Comparison of ENCODE assay signal across 8 mouse cellular contexts in genomic region chr17:73263077-73263501, GRCm38 (mm10).
DNase-seq lines count a peak whose midpoint lies in the region; ATAC-seq and TF ChIP-seq lines count a peak whose summit lies in the region.
"Had no signal": no experiment of that assay in that cellular context is flagged by ENCODE, and none has a peak within 500 bp of the region (broad histone marks: within the 10 kb centered on the region; RNA-seq: fewer than 3 reads in every experiment).

No protein-coding gene starts in this region.

- no peaks in the 10 kb centered on the region for H3K27me3 ChIP-seq in stomach, embryonic 16.5 days (ENCODE audit: control insufficient read depth, insufficient read depth, low read length)
- no peaks in the 10 kb centered on the region for H3K27me3 ChIP-seq in forebrain, embryonic 10.5 days (ENCODE audit: poor library complexity, severe bottlenecking)
- H3K27me3 ChIP-seq: embryonic facial prominence, embryonic 15.5 days had no signal

- H3K4me2 ChIP-seq in stomach, embryonic 16.5 days (ENCODE audit: low read depth, low read length) = no peak overlapping the region
- H3K4me2 ChIP-seq: embryonic facial prominence, embryonic 15.5 days had no signal

- TF ChIP-seq CTCF in left cerebral cortex, adult 2 months (IDR thresholded peaks at IDR 0.05) = no peak

- peak; percentile 62; the same call in 1 of the 2 replicates for ATAC-seq in stomach, embryonic 16.5 days (ENCODE audit: insufficient read depth, low FRiP score)

- peak; percentile 47 for DNase-seq in urinary bladder, postnatal 14 days (ENCODE audit: low spot score)
- DNase-seq in urinary bladder, adult 2 months (ENCODE audit: low spot score) = no peak
- peak; percentile 85 for DNase-seq in adrenal gland, postnatal 25 days
- peak; percentile 82 for DNase-seq in left cerebral cortex, adult 2 months (ENCODE audit: extremely low spot score in 1 of 2, low spot score in 2 of 2)
- DNase-seq in kidney, adult 8-10 months = no peak
- DNase-seq in forebrain, embryonic 10.5 days (ENCODE audit: extremely low spot score, low spot score) = no peak

- intact Hi-C loops in left cerebral cortex, adult 2 months (cut with DNase I) = no loop called here

- H3K4me3 ChIP-seq in left cerebral cortex, adult 2 months = no peak overlapping the region
- no peak overlapping the region for H3K4me3 ChIP-seq in stomach, embryonic 16.5 days (replicated peaks; ENCODE audit: low read length)
- H3K4me3 ChIP-seq in forebrain, embryonic 10.5 days = no peak overlapping the region
- H3K4me3 ChIP-seq: embryonic facial prominence, embryonic 15.5 days had no signal

- no peaks in the 10 kb centered on the region for H3K36me3 ChIP-seq in stomach, embryonic 16.5 days (ENCODE audit: control insufficient read depth, insufficient read depth, low read length)
- no peaks in the 10 kb centered on the region for H3K36me3 ChIP-seq in forebrain, embryonic 10.5 days (replicated peaks)
- H3K36me3 ChIP-seq: embryonic facial prominence, embryonic 15.5 days had no signal

- 0 out of 2 replicates have a peak, but pooled peaks cover 7% of the 10 kb centered on the region for H3K4me1 ChIP-seq in stomach, embryonic 16.5 days (ENCODE audit: control insufficient read depth, insufficient read depth, low read length)
- peaks cover 4% of the 10 kb centered on the region; the same call in 1 of the 2 replicates for H3K4me1 ChIP-seq in forebrain, embryonic 10.5 days

- H3K9me3 ChIP-seq in stomach, embryonic 16.5 days (replicated peaks; ENCODE audit: control insufficient read depth, low read length) = no peaks in the 10 kb centered on the region
- H3K9me3 ChIP-seq in forebrain, embryonic 10.5 days = no peaks in the 10 kb centered on the region
- H3K9me3 ChIP-seq: embryonic facial prominence, embryonic 15.5 days had no signal

- 60% methylated on average over 8 of the region's 8 CpGs for WGBS in stomach, embryonic 16.5 days
- WGBS in forebrain, embryonic 10.5 days = 89% methylated on average over 8 of the region's 8 CpGs

- H3K9ac ChIP-seq in stomach, embryonic 16.5 days (ENCODE audit: low read length) = no peak overlapping the region
- H3K9ac ChIP-seq: embryonic facial prominence, embryonic 15.5 days had no signal

- peak overlapping the region; percentile 73 for H3K27ac ChIP-seq in left cerebral cortex, adult 2 months
- no peak overlapping the region for H3K27ac ChIP-seq in stomach, embryonic 16.5 days (ENCODE audit: low read length)
- H3K27ac ChIP-seq in forebrain, embryonic 10.5 days = no peak overlapping the region
- H3K27ac ChIP-seq: embryonic facial prominence, embryonic 15.5 days had no signal

Comparison
In these comparisons a context has a peak if more than half of its experiments do, and no peak if none do; other contexts are left out.
1. DNase-seq: peak in urinary bladder, postnatal 14 days (single experiment), adrenal gland, postnatal 25 days (single experiment) and left cerebral cortex, adult 2 months (2 of 2); none in urinary bladder, adult 2 months (single experiment), kidney, adult 8-10 months (0 of 2) and forebrain, embryonic 10.5 days (single experiment).